Mouse (Mus musculus): ENCODE results near the gene Cpeb2. TPM values are rescaled to one million over a fixed set of nuclear protein-coding genes. Genes with fewer than 3 reads are reported as not detected.

The Cpeb2 gene
- polyA plus RNA-seq, 1 experiment from 2014 or later, result 1.8 TPM

- no peak overlapping the region for H3K27ac ChIP-seq (ENCODE audit: low read depth)
- DNase-seq (no peak), ATAC-seq (ENCODE audit: insufficient read depth) (no peak)
- 74% methylated on average over 12 of the region's 12 CpGs for WGBS
- no peak overlapping the region for H3K4me3 ChIP-seq (ENCODE audit: low read depth, low read length)
- H3K27me3 ChIP-seq (ENCODE audit: insufficient read depth, low read length), result no peaks in the 10 kb centered on the region
- H3K9me3 ChIP-seq (ENCODE audit: low read depth, low read length), result no peaks in the 10 kb centered on the region
- H3K36me3 ChIP-seq (ENCODE audit: insufficient read depth), result peaks cover 2% of the 10 kb centered on the region; the same call in 1 of the 2 replicates
- H3K4me1 ChIP-seq (ENCODE audit: insufficient read depth), result peaks cover 3% of the 10 kb centered on the region; the same call in 1 of the 2 replicates
- H3K9ac ChIP-seq, result no peak overlapping the region
- no peak for TF ChIP-seq CTCF (IDR thresholded peaks at IDR 0.05; ENCODE audit: low read depth)
- H3K4me2 ChIP-seq, result peak overlapping the region; percentile 32; the same call in 1 of the 2 replicates
Observed at GRCm38 (mm10) chr5:43237238-43237637, 4.3 kb downstream of the Cpeb2 start.

GRCm38 (mm10) chr5:43239141-43239835 lies 6.3 kb downstream of the Cpeb2 start:
- WGBS, result 71% methylated on average over 6 of the region's 6 CpGs
- Histone ChIP-seq H3K27me3 (ENCODE audit: insufficient read depth, low read length) (no peaks in the 10 kb centered on the region), H3K4me3 (ENCODE audit: low read depth, low read length) (no peak overlapping the region), H3K4me1 (ENCODE audit: insufficient read depth) (peaks cover 3% of the 10 kb centered on the region; the same call in 1 of the 2 replicates), H3K9ac (no peak overlapping the region), H3K27ac (ENCODE audit: low read depth) (no peak overlapping the region), H3K4me2 (no peak overlapping the region), H3K9me3 (ENCODE audit: low read depth, low read length) (no peaks in the 10 kb centered on the region), H3K36me3 (ENCODE audit: insufficient read depth) (peaks cover 2% of the 10 kb centered on the region; the same call in 1 of the 2 replicates)
- DNase-seq, result no peak
- TF ChIP-seq CTCF (IDR thresholded peaks at IDR 0.05; ENCODE audit: low read depth), result no peak
- no peak for ATAC-seq (ENCODE audit: insufficient read depth)

GRCm38 (mm10) chr5:43240729-43241128 lies 7.8 kb downstream of the Cpeb2 start:
- no peaks in the 10 kb centered on the region for H3K27me3 ChIP-seq (ENCODE audit: insufficient read depth, low read length)
- no peak for ATAC-seq (ENCODE audit: insufficient read depth)
- H3K4me1 ChIP-seq (ENCODE audit: insufficient read depth), result peaks cover 3% of the 10 kb centered on the region; the same call in 1 of the 2 replicates
- no peak overlapping the region for H3K4me3 ChIP-seq (ENCODE audit: low read depth, low read length)
- no peak for DNase-seq
- no peaks in the 10 kb centered on the region for H3K9me3 ChIP-seq (ENCODE audit: low read depth, low read length)
- H3K36me3 ChIP-seq (ENCODE audit: insufficient read depth), result peaks cover 10% of the 10 kb centered on the region; the same call in 1 of the 2 replicates
- H3K4me2 ChIP-seq, result no peak overlapping the region
- no peak for TF ChIP-seq CTCF (IDR thresholded peaks at IDR 0.05; ENCODE audit: low read depth)
- no peak overlapping the region for H3K9ac ChIP-seq
- H3K27ac ChIP-seq (ENCODE audit: low read depth), result no peak overlapping the region

GRCm38 (mm10) chr5:43246236-43246635 lies 13.3 kb downstream of the Cpeb2 start:
- no peaks in the 10 kb centered on the region for H3K9me3 ChIP-seq (ENCODE audit: low read depth, low read length)
- no peaks in the 10 kb centered on the region for H3K4me1 ChIP-seq (ENCODE audit: insufficient read depth)
- no peak overlapping the region for H3K4me3 ChIP-seq (ENCODE audit: low read depth, low read length)
- H3K27me3 ChIP-seq (ENCODE audit: insufficient read depth, low read length), result no peaks in the 10 kb centered on the region
- H3K27ac ChIP-seq (ENCODE audit: low read depth), result no peak overlapping the region
- H3K9ac ChIP-seq, result no peak overlapping the region
- DNase-seq (no peak), ATAC-seq (ENCODE audit: insufficient read depth) (no peak)
- peaks cover 11% of the 10 kb centered on the region; the same call in 1 of the 2 replicates for H3K36me3 ChIP-seq (ENCODE audit: insufficient read depth)
- H3K4me2 ChIP-seq, result no peak overlapping the region
- no peak for TF ChIP-seq CTCF (IDR thresholded peaks at IDR 0.05; ENCODE audit: low read depth)
- WGBS, result 74% methylated on average over 8 of the region's 8 CpGs

GRCm38 (mm10) chr5:43246954-43247353 lies 14.0 kb downstream of the Cpeb2 start:
- no peak overlapping the region for H3K9ac ChIP-seq
- whole genome bisulfite sequencing, result 65% methylated on average over 6 of the region's 6 CpGs

GRCm38 (mm10) chr5:43248001-43248430 lies 15.0 kb downstream of the Cpeb2 start:
- TF ChIP-seq CTCF (IDR thresholded peaks at IDR 0.05; ENCODE audit: low read depth), result no peak
- H3K9ac ChIP-seq, result no peak overlapping the region
- no peak overlapping the region for H3K27ac ChIP-seq (ENCODE audit: low read depth)
- H3K4me3 ChIP-seq (ENCODE audit: low read depth, low read length), result no peak overlapping the region
- H3K27me3 ChIP-seq (ENCODE audit: insufficient read depth, low read length), result no peaks in the 10 kb centered on the region
- 25% methylated on average over 3 of the region's 3 CpGs for WGBS
- H3K4me1 ChIP-seq (ENCODE audit: insufficient read depth), result no peaks in the 10 kb centered on the region
- DNase-seq, result peak; percentile 48
- peaks cover 14% of the 10 kb centered on the region; the same call in 1 of the 2 replicates for H3K36me3 ChIP-seq (ENCODE audit: insufficient read depth)
- no peaks in the 10 kb centered on the region for H3K9me3 ChIP-seq (ENCODE audit: low read depth, low read length)
- ATAC-seq (ENCODE audit: insufficient read depth), result no peak; the same call in 1 of the 2 replicates
- H3K4me2 ChIP-seq, result no peak overlapping the region

More at GRCm38 (mm10) chr5:43246954-43247353, 14.0 kb downstream of the Cpeb2 start:
- Histone ChIP-seq H3K4me2 (no peak overlapping the region), H3K4me1 (ENCODE audit: insufficient read depth) (no peaks in the 10 kb centered on the region), H3K9me3 (ENCODE audit: low read depth, low read length) (no peaks in the 10 kb centered on the region), H3K27me3 (ENCODE audit: insufficient read depth, low read length) (no peaks in the 10 kb centered on the region), H3K36me3 (ENCODE audit: insufficient read depth) (peaks cover 11% of the 10 kb centered on the region; the same call in 1 of the 2 replicates), H3K27ac (ENCODE audit: low read depth) (no peak overlapping the region), H3K4me3 (ENCODE audit: low read depth, low read length) (no peak overlapping the region)
- DNase-seq (no peak), ATAC-seq (ENCODE audit: insufficient read depth) (no peak)
- no peak for TF ChIP-seq CTCF (IDR thresholded peaks at IDR 0.05; ENCODE audit: low read depth)

GRCm38 (mm10) chr5:43257490-43257889 lies 24.5 kb downstream of the Cpeb2 start:
- ATAC-seq (ENCODE audit: insufficient read depth) (no peak), DNase-seq (no peak)
- no peak for TF ChIP-seq CTCF (IDR thresholded peaks at IDR 0.05; ENCODE audit: low read depth)
- 0 out of 2 replicates have a peak, but pooled peaks cover 2% of the 10 kb centered on the region for H3K36me3 ChIP-seq (ENCODE audit: insufficient read depth)
- 67% methylated on average over 2 of the region's 2 CpGs for WGBS
- H3K4me3 ChIP-seq (ENCODE audit: low read depth, low read length), result no peak overlapping the region
- H3K4me2 ChIP-seq, result no peak overlapping the region
- no peaks in the 10 kb centered on the region for H3K27me3 ChIP-seq (ENCODE audit: insufficient read depth, low read length)
- H3K4me1 ChIP-seq (ENCODE audit: insufficient read depth), result no peaks in the 10 kb centered on the region
- no peak overlapping the region for H3K27ac ChIP-seq (ENCODE audit: low read depth)
- no peaks in the 10 kb centered on the region for H3K9me3 ChIP-seq (ENCODE audit: low read depth, low read length)
- H3K9ac ChIP-seq, result no peak overlapping the region
